Mouse (Mus musculus): ENCODE results near the gene Mafb.

The Mafb gene

GRCm38 (mm10) chr2:160366980-160367338 is at the start of gene Mafb:
Mafb (minus strand) TSS chr2:160367065.
- in situ Hi-C loops (cut with MseI, MboI) = no loop called here

GRCm38 (mm10) chr2:160415161-160415560 is 48.3 kb upstream of the Mafb start:
- in situ Hi-C loops (cut with MseI, MboI) = no loop called here

GRCm38 (mm10) chr2:160414736-160415135 is 47.9 kb upstream of the Mafb start:
- in situ Hi-C loops (cut with MseI, MboI) = no loop called here

- in situ Hi-C loops (cut with MseI, MboI) = no loop called here
These were observed 47.1 kb upstream of the Mafb start for GRCm38 (mm10) chr2:160413982-160414381.

GRCm38 (mm10) chr2:160413055-160413454 is 46.2 kb upstream of the Mafb start:
- in situ Hi-C loops (cut with MseI, MboI) = no loop called here

GRCm38 (mm10) chr2:160411431-160411830 is 44.6 kb upstream of the Mafb start:
- in situ Hi-C loops (cut with MseI, MboI) = no loop called here

GRCm38 (mm10) chr2:160407720-160408119 is 40.9 kb upstream of the Mafb start:
- in situ Hi-C loops (cut with MseI, MboI) = no loop called here

- in situ Hi-C loops (cut with MseI, MboI) = no loop called here
These were observed 30.9 kb upstream of the Mafb start for GRCm38 (mm10) chr2:160397747-160398146.

- in situ Hi-C loops (cut with MseI, MboI) = no loop called here
These were observed 27.9 kb upstream of the Mafb start for GRCm38 (mm10) chr2:160394735-160395134.

- in situ Hi-C loops (cut with MseI, MboI) = no loop called here
These were observed 25.8 kb upstream of the Mafb start for GRCm38 (mm10) chr2:160392648-160393047.

- in situ Hi-C loops (cut with MseI, MboI) = no loop called here
These were observed 21.7 kb upstream of the Mafb start for GRCm38 (mm10) chr2:160388596-160388995.

GRCm38 (mm10) chr2:160383418-160383817 is 16.6 kb upstream of the Mafb start:
- in situ Hi-C loops (cut with MseI, MboI) = loop anchor here in 1 of 2 experiments (5.0 kb wide), 1 partner anchor 209 kb away; no protein-coding TSS in a partner anchor

- in situ Hi-C loops (cut with MseI, MboI) = loop anchor here in 1 of 2 experiments (10.0 kb wide), 1 partner anchor 207 kb away; no protein-coding TSS in a partner anchor
These were observed 11.4 kb upstream of the Mafb start for GRCm38 (mm10) chr2:160378271-160378670.

- in situ Hi-C loops (cut with MseI, MboI) = loop anchor here in 1 of 2 experiments (10.0 kb wide), 1 partner anchor 209 kb away; no protein-coding TSS in a partner anchor
These were observed 9.4 kb upstream of the Mafb start for GRCm38 (mm10) chr2:160376236-160376635.

- in situ Hi-C loops (cut with MseI, MboI) = loop anchor here in 1 of 2 experiments (10.0 kb wide), 1 partner anchor 215 kb away; no protein-coding TSS in a partner anchor
These were observed 3.0 kb upstream of the Mafb start for GRCm38 (mm10) chr2:160369653-160370420.

GRCm38 (mm10) chr2:160368422-160369357 is 1.8 kb upstream of the Mafb start:
- in situ Hi-C loops (cut with MseI, MboI) = no loop called here

- in situ Hi-C loops (cut with MseI, MboI) = no loop called here
These were observed 763 bp upstream of the Mafb start for GRCm38 (mm10) chr2:160367448-160368208.

- in situ Hi-C loops (cut with MseI, MboI) = no loop called here
These were observed 520 bp downstream of the Mafb start for GRCm38 (mm10) chr2:160366111-160366979.

GRCm38 (mm10) chr2:160365107-160365911 is 1.6 kb downstream of the Mafb start:
- in situ Hi-C loops (cut with MseI, MboI) = no loop called here

- in situ Hi-C loops (cut with MseI, MboI) = no loop called here
These were observed 2.2 kb downstream of the Mafb start for GRCm38 (mm10) chr2:160364666-160365065.
